Mouse (Mus musculus) myocyte (in vitro differentiated cells): ENCODE measurements around the gene Nvl. TPM values are rescaled to one million over a fixed set of nuclear protein-coding genes. Genes with fewer than 3 reads are reported as not detected.
A peak's percentile ranks its signal among the peaks of the same experiment; 100 is the strongest.

Experiments used
- H3K27me3 ChIP-seq: one replicate; pipeline ENCODE4 v1.6.1; 2011; ENCODE audit not compliant: control insufficient read depth, insufficient read depth, insufficient read length
- H3K36me3 ChIP-seq: one replicate; pipeline ENCODE4 v1.6.1; 2011; ENCODE audit not compliant: control insufficient read depth, insufficient read depth
- H3K4me2 ChIP-seq: one replicate; pipeline ENCODE4 v1.6.1; 2011; ENCODE audit warnings: low read depth, control low read depth
- H3K4me3 ChIP-seq: one replicate; pipeline ENCODE4 v1.5.1; 2011; ENCODE audit warnings: mild to moderate bottlenecking, control low read depth, moderate library complexity
- H3K79me2 ChIP-seq: one replicate; pipeline ENCODE4 v1.6.1; 2011; ENCODE audit not compliant: control insufficient read depth, insufficient read depth
- H3ac ChIP-seq: one replicate; pipeline ENCODE4 v1.6.1; 2011; ENCODE audit not compliant: control insufficient read depth, insufficient read length
- CEBPB ChIP-seq: IDR thresholded peaks from 2 replicates; pipeline ENCODE4 v1.6.1; 2011; ENCODE audit warnings: mild to moderate bottlenecking, moderate library complexity; ENCODE audit not compliant: poor library complexity, insufficient read depth, severe bottlenecking
- E2F4 ChIP-seq: IDR thresholded peaks from one replicate; pipeline ENCODE4 v1.6.1; 2011; ENCODE audit warnings: mild to moderate bottlenecking, control low read depth, moderate library complexity; ENCODE audit not compliant: insufficient read depth
- MAX ChIP-seq: IDR thresholded peaks from one replicate; pipeline ENCODE4 v1.6.1; 2011; ENCODE audit warnings: low read depth, mild to moderate bottlenecking, control low read depth
- MYOD1 ChIP-seq, 3 experiments: IDR thresholded peaks; one replicate each; pipeline ENCODE4 v1.6.1; 2011; ENCODE audit warnings: control low read depth in 2 of 3, low read depth in 2 of 3, mild to moderate bottlenecking in 2 of 3, moderate library complexity in 1 of 3; ENCODE audit not compliant: insufficient read length in 2 of 3, control insufficient read depth in 1 of 3
- MYOG ChIP-seq, 3 experiments: IDR thresholded peaks; one replicate each; pipeline ENCODE4 v1.6.1; 2011; ENCODE audit warnings: control low read depth in 2 of 3, low read depth in 2 of 3, mild to moderate bottlenecking in 2 of 3; ENCODE audit not compliant: insufficient read length in 2 of 3, control insufficient read depth in 1 of 3, insufficient read depth in 1 of 3
- POLR2A ChIP-seq: IDR thresholded peaks from one replicate; pipeline ENCODE4 v1.6.1; 2011; ENCODE audit warnings: low read depth, mild to moderate bottlenecking, control low read depth, moderate library complexity; ENCODE audit not compliant: insufficient read length
- POLR2AphosphoS2 ChIP-seq: IDR thresholded peaks from one replicate; pipeline ENCODE4 v1.6.1; 2011; ENCODE audit warnings: low read depth, control low read depth; ENCODE audit not compliant: insufficient read length
- REST ChIP-seq: IDR thresholded peaks from one replicate; pipeline ENCODE4 v1.6.1; 2011; ENCODE audit warnings: mild to moderate bottlenecking, control low read depth, moderate library complexity; ENCODE audit not compliant: insufficient read depth, insufficient read length
- SRF ChIP-seq: IDR thresholded peaks from one replicate; pipeline ENCODE4 v1.6.1; 2011; ENCODE audit warnings: low read depth; ENCODE audit not compliant: control insufficient read depth, insufficient read length
- TCF12 ChIP-seq: IDR thresholded peaks from one replicate; pipeline ENCODE4 v1.6.1; 2011; ENCODE audit warnings: mild to moderate bottlenecking, control low read depth; ENCODE audit not compliant: poor library complexity, insufficient read depth, severe bottlenecking
- TCF3 ChIP-seq: IDR thresholded peaks from one replicate; pipeline ENCODE4 v1.6.1; 2011; ENCODE audit warnings: low read depth, control low read depth; ENCODE audit not compliant: insufficient read length
- USF1 ChIP-seq: IDR thresholded peaks from one replicate; pipeline ENCODE4 v1.6.1; 2011; ENCODE audit warnings: low read depth, mild to moderate bottlenecking, control low read depth, moderate library complexity
- polyA plus RNA-seq: library from polyadenylated mRNA; unstranded; fragments of >200 nt; fragmentation: generic; extraction: Trizol; gene quantifications from one replicate; pipeline ENCODE4 v1.2.1, GENCODE M21; 2012; ENCODE audit warnings: missing spikeins

Nvl gene
- polyA plus RNA-seq, 1 experiment: 7.8 TPM

- no peak overlapping the region for H3K4me2 ChIP-seq
- no peak overlapping the region for H3K4me3 ChIP-seq
- no peak overlapping the region for H3ac ChIP-seq
- H3K36me3 ChIP-seq: no peaks in the 10 kb centered on the region
- peaks cover 35% of the 10 kb centered on the region for H3K27me3 ChIP-seq
- no peaks in the 10 kb centered on the region for H3K79me2 ChIP-seq
- TF ChIP-seq MYOG (IDR thresholded peaks at IDR 0.05; ENCODE audit: control insufficient read depth in 1 of 3, insufficient read depth in 1 of 3, insufficient read length in 2 of 3, low read depth in 2 of 3) (no peak), E2F4 (no peak)
These were observed 80.0 kb downstream of the Nvl start for GRCm38 (mm10) chr1:181063991-181064390.

- Histone ChIP-seq H3K4me3 (no peak overlapping the region), H3K36me3 (no peaks in the 10 kb centered on the region)
These were observed 82.1 kb downstream of the Nvl start for GRCm38 (mm10) chr1:181061784-181062485.

GRCm38 (mm10) chr1:181052898-181053297 lies 91.1 kb downstream of the Nvl start:
- Histone ChIP-seq H3K36me3 (no peaks in the 10 kb centered on the region), H3K27me3 (peaks cover 18% of the 10 kb centered on the region), H3K4me3 (no peak overlapping the region), H3K4me2 (no peak overlapping the region), H3K79me2 (no peaks in the 10 kb centered on the region), H3ac (no peak overlapping the region)
- TF ChIP-seq MAX: no peak
- TF ChIP-seq SRF: no peak
- TF ChIP-seq TCF12: no peak
- TF ChIP-seq MYOG (IDR thresholded peaks at IDR 0.05; ENCODE audit: control insufficient read depth in 1 of 3, insufficient read depth in 1 of 3, insufficient read length in 2 of 3, low read depth in 2 of 3): no peak
- TF ChIP-seq POLR2AphosphoS2: no peak
- no peak for TF ChIP-seq E2F4
- TF ChIP-seq REST: no peak

More at GRCm38 (mm10) chr1:181061784-181062485, 82.1 kb downstream of the Nvl start:
- H3K4me2 ChIP-seq: no peak overlapping the region
- TF ChIP-seq E2F4: no peak
- peak; percentile 88 for TF ChIP-seq CEBPB
- no peak for TF ChIP-seq MYOD1 (IDR thresholded peaks at IDR 0.05; ENCODE audit: control insufficient read depth in 1 of 3, insufficient read length in 2 of 3, low read depth in 2 of 3)
- TF ChIP-seq SRF: no peak
- no peak overlapping the region for H3ac ChIP-seq
- no peaks in the 10 kb centered on the region for H3K79me2 ChIP-seq
- H3K27me3 ChIP-seq: peaks cover 23% of the 10 kb centered on the region

- no peaks in the 10 kb centered on the region for H3K79me2 ChIP-seq
These were observed 93.1 kb downstream of the Nvl start, which contains the start of gene 9130409I23Rik for GRCm38 (mm10) chr1:181050937-181051336. 9130409I23Rik (plus strand) TSS chr1:181051237.

GRCm38 (mm10) chr1:181049328-181049842 lies 94.6 kb downstream of the Nvl start:
- Histone ChIP-seq H3K79me2 (no peaks in the 10 kb centered on the region), H3K4me3 (no peak overlapping the region), H3K36me3 (no peaks in the 10 kb centered on the region), H3K4me2 (no peak overlapping the region), H3ac (no peak overlapping the region), H3K27me3 (peaks cover 26% of the 10 kb centered on the region)
- TF ChIP-seq MYOG (IDR thresholded peaks at IDR 0.05; ENCODE audit: control insufficient read depth in 1 of 3, insufficient read depth in 1 of 3, insufficient read length in 2 of 3, low read depth in 2 of 3): no peak
- no peak for TF ChIP-seq E2F4
- TF ChIP-seq TCF3: no peak

More at GRCm38 (mm10) chr1:181050937-181051336, 93.1 kb downstream of the Nvl start, which contains the start of gene 9130409I23Rik:
- Histone ChIP-seq H3K4me3 (no peak within 1 kb of the TSS), H3K36me3 (no peaks in the 10 kb centered on the region), H3ac (no peak within 1 kb of the TSS), H3K27me3 (peaks cover 26% of the 10 kb centered on the region), H3K4me2 (no peak within 1 kb of the TSS)
- TF ChIP-seq TCF3 (no peak), TCF12 (no peak), SRF (no peak), MYOG (IDR thresholded peaks at IDR 0.05; ENCODE audit: control insufficient read depth in 1 of 3, insufficient read depth in 1 of 3, insufficient read length in 2 of 3, low read depth in 2 of 3) (no peak), MAX (no peak), MYOD1 (IDR thresholded peaks at IDR 0.05; ENCODE audit: control insufficient read depth in 1 of 3, insufficient read length in 2 of 3, low read depth in 2 of 3) (no peak), CEBPB (no peak), POLR2AphosphoS2 (no peak), POLR2A (no peak), E2F4 (no peak), REST (no peak), USF1 (no peak)
